Mouse (Mus musculus) brain, embryonic 14.5 days (tissue): ENCODE measurements around the gene Vps37d.

Experiments used
- CTCF ChIP-seq: fragments of 200-500 bp; IDR thresholded peaks from 2 replicates; pipeline ENCODE4 v1.5.1; 2012; ENCODE audit warnings: inconsistent platforms, mild to moderate bottlenecking, moderate library complexity, borderline replicate concordance; ENCODE audit not compliant: insufficient read depth, insufficient read length; ENCODE audit errors: extremely low read depth
- POLR2A ChIP-seq: fragments of 200-500 bp; IDR thresholded peaks from 2 replicates; pipeline ENCODE4 v1.6.1; 2012; ENCODE audit warnings: mild to moderate bottlenecking, inconsistent platforms, borderline replicate concordance; ENCODE audit not compliant: poor library complexity, insufficient read depth, insufficient read length, severe bottlenecking; ENCODE audit errors: extremely low read depth

GRCm38 (mm10) chr5:135127669-135128068 is 49.6 kb upstream of the Vps37d start:
- TF ChIP-seq CTCF (no peak), POLR2A (no peak)
